Mouse (Mus musculus) neural tube, embryonic 14.5 days (tissue): ENCODE measurements around the gene Rsl24d1. TPM values are rescaled to one million over a fixed set of nuclear protein-coding genes. Genes with fewer than 3 reads are reported as not detected.

Experiments used
- ATAC-seq: fragments of 200-750 bp; cut with Nextera tagmentation; 2 replicates; pipeline ENCODE4 v1.8.0; 2017; ENCODE audit warnings: low read depth, mild to moderate bottlenecking, moderate TSS enrichment, moderate library complexity
- H3K27ac ChIP-seq: fragments of 300-500 bp; sonication (generic); 2 replicates; pipeline ENCODE4 v1.5.1; 2014; ENCODE audit warnings: low read depth, mild to moderate bottlenecking, control low read depth, low read length, moderate library complexity, mixed read lengths
- H3K27me3 ChIP-seq: fragments of 300-500 bp; sonication (generic); 2 replicates; pipeline ENCODE4 v1.6.1; 2014; ENCODE audit warnings: low read length; ENCODE audit not compliant: control insufficient read depth, insufficient read depth
- H3K36me3 ChIP-seq: fragments of 300-500 bp; sonication (generic); 2 replicates; pipeline ENCODE4 v1.6.1; 2014; ENCODE audit warnings: low read length, mixed read lengths; ENCODE audit not compliant: control insufficient read depth, insufficient read depth
- H3K4me1 ChIP-seq: fragments of 300-500 bp; sonication (generic); 2 replicates; pipeline ENCODE4 v1.6.1; 2014; ENCODE audit warnings: low read length; ENCODE audit not compliant: control insufficient read depth, insufficient read depth
- H3K4me2 ChIP-seq: fragments of 300-500 bp; sonication (generic); 2 replicates; pipeline ENCODE4 v1.6.1; 2014; ENCODE audit warnings: mild to moderate bottlenecking, low read depth, low read length, control low read depth
- H3K4me3 ChIP-seq: fragments of 300-500 bp; sonication (generic); 2 replicates; pipeline ENCODE4 v1.5.1; 2014; ENCODE audit warnings: low read depth, low read length, control low read depth, mixed read lengths
- H3K9ac ChIP-seq: fragments of 300-500 bp; sonication (generic); replicated peaks from 2 replicates; pipeline ENCODE4 v1.6.1; 2014; ENCODE audit warnings: low read depth, mild to moderate bottlenecking, control low read depth, low read length, mixed read lengths
- H3K9me3 ChIP-seq: fragments of 300-500 bp; sonication (generic); 2 replicates; pipeline ENCODE4 v1.6.1; 2016; ENCODE audit warnings: low read length; ENCODE audit not compliant: control insufficient read depth
- WGBS: fragments of 180-500 bp; shearing (Covaris S2); extraction: QIAGEN DNeasy Blood & Tissue Kit; methylation state at CpG from one replicate; pipeline ENCODE4 v1.1.7; 2014; 5-methylcytosine and 5-hydroxymethylcytosine counted together
- polyA plus RNA-seq: library from polyadenylated mRNA; unstranded; fragments of >200 nt; fragmentation: Nextera tagmentation; extraction: Ambion mirVana; gene quantifications from 2 replicates; pipeline ENCODE4 v1.2.1, GENCODE M21; 2014

Rsl24d1 gene
- 103 and 107 TPM in 2 replicates for polyA plus RNA-seq

DNA sequence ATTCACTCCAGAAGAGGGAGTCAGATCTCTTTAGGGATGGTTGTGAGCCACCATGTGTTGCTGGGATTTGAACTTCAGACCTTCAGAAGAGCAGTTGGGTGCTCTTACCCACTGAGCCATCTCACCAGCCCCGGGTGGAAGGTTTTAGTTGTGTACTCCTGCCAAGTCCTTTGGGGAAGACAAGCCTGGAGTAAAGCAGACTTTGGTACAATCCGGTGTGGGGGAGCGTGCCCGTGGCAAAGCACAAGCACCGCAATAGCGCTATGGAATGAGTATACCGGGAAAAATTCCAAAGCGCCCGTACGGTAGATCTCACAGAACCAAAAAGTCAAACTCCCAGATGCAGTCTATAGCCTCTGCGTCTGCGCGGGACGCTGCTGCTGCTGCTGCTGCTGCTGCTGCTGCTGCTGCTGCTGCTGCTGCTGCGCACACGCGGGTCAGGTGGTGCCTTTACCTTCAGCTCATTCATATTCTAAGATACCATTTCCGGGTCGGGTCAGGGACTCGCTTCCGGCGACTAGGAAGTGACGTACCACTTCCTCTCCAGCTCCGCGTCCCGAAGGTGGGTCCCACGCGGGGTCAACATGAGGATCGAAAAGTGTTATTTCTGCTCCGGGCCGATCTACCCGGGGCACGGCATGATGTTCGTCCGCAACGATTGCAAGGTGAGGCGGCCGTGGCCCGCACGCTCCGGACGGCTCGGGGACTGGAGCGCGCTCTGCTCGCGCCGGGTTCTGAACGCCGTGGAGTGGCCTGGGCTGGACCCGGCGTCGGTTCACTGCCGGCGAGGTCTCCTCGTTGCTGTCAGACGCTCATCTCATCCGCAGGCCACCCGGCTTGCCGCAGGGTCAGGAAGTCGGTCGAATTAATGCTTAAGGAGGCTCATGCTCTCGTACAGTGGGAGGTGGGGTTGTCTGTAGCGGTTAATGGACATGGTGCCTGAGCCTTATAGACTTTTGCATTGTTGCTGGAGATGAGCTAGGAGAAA lies at the start of gene Rsl24d1:
TSS of gene Rsl24d1 (plus strand) at position 508 of the 988 bp plus-strand sequence.
- peaks cover 7% of the 10 kb centered on the region for H3K4me1 ChIP-seq
- H3K36me3 ChIP-seq, result peaks cover 22% of the 10 kb centered on the region
- peak; percentile 99 for ATAC-seq
- no peaks in the 10 kb centered on the region for H3K9me3 ChIP-seq
- H3K4me2 ChIP-seq, result peak within 1 kb of the TSS; percentile 89
- WGBS, result under 1% methylated on average over 64 of the region's 64 CpGs
- H3K27me3 ChIP-seq, result no peaks in the 10 kb centered on the region
- peak within 1 kb of the TSS; percentile 56 for H3K27ac ChIP-seq
- peak within 1 kb of the TSS; percentile 94 for H3K4me3 ChIP-seq
- H3K9ac ChIP-seq, result peak within 1 kb of the TSS; percentile 77

- ATAC-seq, result no peak
- Histone ChIP-seq H3K4me3 (no peak overlapping the region), H3K27me3 (no peaks in the 10 kb centered on the region), H3K4me1 (no peaks in the 10 kb centered on the region; the same call in 1 of the 2 replicates), H3K9ac (no peak overlapping the region), H3K9me3 (no peaks in the 10 kb centered on the region), H3K27ac (no peak overlapping the region), H3K4me2 (peak overlapping the region; percentile 24; the same call in 1 of the 2 replicates), H3K36me3 (no peaks in the 10 kb centered on the region)
- 24% methylated on average over 15 of the region's 15 CpGs for WGBS
Measured at GRCm38 (mm10) chr9:73063621-73064290, 49.5 kb upstream of the Rsl24d1 start.

GRCm38 (mm10) chr9:73067086-73067485 lies 46.1 kb upstream of the Rsl24d1 start:
- H3K4me3 ChIP-seq, result no peak overlapping the region
- H3K9ac ChIP-seq, result no peak overlapping the region
- H3K4me2 ChIP-seq, result 0 out of 2 replicates have a peak overlapping the region, but pooled peaks have one; percentile 11
- no peaks in the 10 kb centered on the region for H3K36me3 ChIP-seq
- H3K4me1 ChIP-seq, result no peaks in the 10 kb centered on the region; the same call in 1 of the 2 replicates
- H3K27me3 ChIP-seq, result no peaks in the 10 kb centered on the region
- 0 out of 2 replicates have a peak, but pooled peaks have one; percentile 34 for ATAC-seq
- WGBS, result 28% methylated on average over 10 of the region's 10 CpGs
- no peak overlapping the region for H3K27ac ChIP-seq
- H3K9me3 ChIP-seq, result no peaks in the 10 kb centered on the region

- H3K9me3 ChIP-seq, result no peaks in the 10 kb centered on the region
- H3K4me3 ChIP-seq, result no peak overlapping the region
- ATAC-seq, result peak; percentile 61; the same call in 1 of the 2 replicates
- H3K9ac ChIP-seq, result no peak overlapping the region
- no peak overlapping the region for H3K4me2 ChIP-seq
- H3K27me3 ChIP-seq, result no peaks in the 10 kb centered on the region
- H3K36me3 ChIP-seq, result no peaks in the 10 kb centered on the region
- H3K27ac ChIP-seq, result no peak overlapping the region
- WGBS, result 20% methylated on average over 6 of the region's 6 CpGs
- H3K4me1 ChIP-seq, result no peaks in the 10 kb centered on the region; the same call in 1 of the 2 replicates
Measured at GRCm38 (mm10) chr9:73068230-73068679, 45.0 kb upstream of the Rsl24d1 start.

DNA sequence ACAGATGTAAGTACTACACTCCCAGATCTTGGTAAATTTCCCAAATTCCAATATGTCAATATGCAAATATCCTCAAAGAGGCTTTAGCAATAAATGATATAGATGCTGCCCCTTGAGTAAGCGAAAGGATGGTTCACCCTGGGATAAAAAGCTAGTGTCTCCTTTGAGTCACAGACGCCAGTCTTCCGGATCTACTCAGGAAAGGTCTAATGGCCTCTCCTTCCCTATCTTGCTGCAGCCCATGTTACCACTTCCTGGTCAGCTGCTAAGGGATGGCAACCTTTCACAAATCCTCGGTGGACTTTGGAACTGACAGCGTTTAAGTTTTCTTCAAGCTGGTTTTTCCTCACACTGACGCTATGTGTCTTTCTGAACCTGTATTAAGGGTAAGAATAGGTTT lies 44.5 kb upstream of the Rsl24d1 start:
- H3K4me2 ChIP-seq, result no peak overlapping the region

GRCm38 (mm10) chr9:73070971-73071659 lies 42.1 kb upstream of the Rsl24d1 start:
- Histone ChIP-seq H3K4me2 (no peak overlapping the region), H3K36me3 (no peaks in the 10 kb centered on the region), H3K9me3 (no peaks in the 10 kb centered on the region), H3K27ac (no peak overlapping the region), H3K27me3 (no peaks in the 10 kb centered on the region), H3K4me1 (no peaks in the 10 kb centered on the region; the same call in 1 of the 2 replicates), H3K4me3 (no peak overlapping the region), H3K9ac (no peak overlapping the region)
- WGBS, result 80% methylated on average over 10 of the region's 10 CpGs
- ATAC-seq, result no peak

More for the DNA sequence above, 44.5 kb upstream of the Rsl24d1 start:
- no peak overlapping the region for H3K9ac ChIP-seq
- no peak overlapping the region for H3K4me3 ChIP-seq
- no peak overlapping the region for H3K27ac ChIP-seq
- H3K27me3 ChIP-seq, result no peaks in the 10 kb centered on the region
- H3K9me3 ChIP-seq, result no peaks in the 10 kb centered on the region
- no peaks in the 10 kb centered on the region for H3K36me3 ChIP-seq
- 84% methylated on average over 6 of the region's 6 CpGs for WGBS
- H3K4me1 ChIP-seq, result no peaks in the 10 kb centered on the region; the same call in 1 of the 2 replicates
- ATAC-seq, result no peak

DNA sequence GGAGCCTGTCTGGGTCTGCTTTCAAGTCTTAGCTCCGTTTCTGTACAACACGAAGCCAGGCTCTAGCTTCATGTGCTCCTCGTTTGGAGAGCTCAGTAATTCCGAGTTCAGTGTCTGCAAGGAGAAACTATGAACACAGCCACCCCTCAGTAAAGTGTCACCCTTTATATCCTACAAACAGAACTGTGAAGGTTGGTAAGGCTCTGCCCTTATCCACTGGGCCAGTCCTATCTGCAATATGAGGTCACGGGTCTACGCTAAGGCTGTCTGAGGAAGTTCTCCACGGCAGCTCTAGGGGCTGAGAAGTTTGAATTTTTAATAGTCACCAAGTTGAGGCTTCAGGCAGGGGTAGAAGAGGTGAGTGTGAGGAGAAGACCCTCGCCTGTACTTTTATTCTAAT lies 40.8 kb upstream of the Rsl24d1 start:
- WGBS, result 88% methylated on average over 8 of the region's 8 CpGs
- Histone ChIP-seq H3K4me2 (no peak overlapping the region), H3K4me3 (no peak overlapping the region)

GRCm38 (mm10) chr9:73073169-73073568 lies 40.1 kb upstream of the Rsl24d1 start:
- Histone ChIP-seq H3K9ac (no peak overlapping the region), H3K27ac (no peak overlapping the region), H3K4me3 (no peak overlapping the region), H3K27me3 (no peaks in the 10 kb centered on the region), H3K4me1 (no peaks in the 10 kb centered on the region; the same call in 1 of the 2 replicates), H3K36me3 (no peaks in the 10 kb centered on the region), H3K9me3 (no peaks in the 10 kb centered on the region), H3K4me2 (no peak overlapping the region)
- 97% methylated on average over 5 of the region's 5 CpGs for WGBS
- ATAC-seq, result no peak

More for the DNA sequence above, 40.8 kb upstream of the Rsl24d1 start:
- Histone ChIP-seq H3K36me3 (no peaks in the 10 kb centered on the region), H3K4me1 (no peaks in the 10 kb centered on the region; the same call in 1 of the 2 replicates), H3K9ac (no peak overlapping the region), H3K9me3 (no peaks in the 10 kb centered on the region), H3K27me3 (no peaks in the 10 kb centered on the region), H3K27ac (no peak overlapping the region)
- no peak for ATAC-seq
